Mouse (Mus musculus): Measurements from ENCODE around the gene Myo19. TPM values are rescaled to one million over a fixed set of nuclear protein-coding genes. Genes with fewer than 3 reads are reported as not detected.
A peak's percentile ranks its signal among the peaks of the same experiment; 100 is the strongest.

Myo19 gene
- polyA plus RNA-seq, 1 experiment: 8.7 TPM

GRCm38 (mm10) chr11:84958271-84958630 is 78.3 kb downstream of the Myo19 start:
- Histone ChIP-seq H3K4me1 (ENCODE audit: control insufficient read depth, insufficient read depth, insufficient read length, low read length) (peaks cover 44% of the 10 kb centered on the region), H3K36me3 (ENCODE audit: control insufficient read depth, insufficient read depth, low read length) (no peaks in the 10 kb centered on the region), H3K27me3 (ENCODE audit: control insufficient read depth, insufficient read depth, low read length) (no peaks in the 10 kb centered on the region), H3K4me3 (ENCODE audit: low read depth, low read length) (peak overlapping the region; percentile 64), H3K27ac (ENCODE audit: insufficient read depth, low read depth, low read length) (peak overlapping the region; percentile 72; the same call in 1 of the 2 replicates)
- TF ChIP-seq CTCF (IDR thresholded peaks at IDR 0.05; ENCODE audit: extremely low read depth, insufficient read length, insufficient replicate concordance, low read depth, low read length): no peak
- 1% methylated on average over 11 of the region's 11 CpGs for WGBS

GRCm38 (mm10) chr11:84959181-84959580 is 79.2 kb downstream of the Myo19 start:
- Histone ChIP-seq H3K27me3 (ENCODE audit: control insufficient read depth, insufficient read depth, low read length) (no peaks in the 10 kb centered on the region), H3K36me3 (ENCODE audit: control insufficient read depth, insufficient read depth, low read length) (peaks cover 2% of the 10 kb centered on the region; the same call in 1 of the 2 replicates), H3K27ac (ENCODE audit: insufficient read depth, low read depth, low read length) (peak overlapping the region; percentile 72), H3K4me3 (ENCODE audit: low read depth, low read length) (peak overlapping the region; percentile 44), H3K4me1 (ENCODE audit: control insufficient read depth, insufficient read depth, insufficient read length, low read length) (peaks cover 51% of the 10 kb centered on the region)
- WGBS: 22% methylated on average over 5 of the region's 5 CpGs
- TF ChIP-seq POLR2A (IDR thresholded peaks at IDR 0.05; ENCODE audit: low read depth, low read length) (no peak), CTCF (IDR thresholded peaks at IDR 0.05; ENCODE audit: extremely low read depth, insufficient read length, insufficient replicate concordance, low read depth, low read length) (no peak)

GRCm38 (mm10) chr11:84959701-84960181 is 79.8 kb downstream of the Myo19 start:
- H3K27me3 ChIP-seq (ENCODE audit: control insufficient read depth, insufficient read depth, low read length): no peaks in the 10 kb centered on the region
- peak overlapping the region; percentile 69 for H3K27ac ChIP-seq (ENCODE audit: insufficient read depth, low read depth, low read length)
- H3K4me3 ChIP-seq (ENCODE audit: low read depth, low read length): peak overlapping the region; percentile 44
- 12% methylated on average over 9 of the region's 9 CpGs for WGBS
- H3K4me1 ChIP-seq (ENCODE audit: control insufficient read depth, insufficient read depth, insufficient read length, low read length): peaks cover 55% of the 10 kb centered on the region
- TF ChIP-seq POLR2A (IDR thresholded peaks at IDR 0.05; ENCODE audit: low read depth, low read length): no peak
- TF ChIP-seq CTCF (IDR thresholded peaks at IDR 0.05; ENCODE audit: extremely low read depth, insufficient read length, insufficient replicate concordance, low read depth, low read length): no peak
- peaks cover 5% of the 10 kb centered on the region; the same call in 1 of the 2 replicates for H3K36me3 ChIP-seq (ENCODE audit: control insufficient read depth, insufficient read depth, low read length)

DNA sequence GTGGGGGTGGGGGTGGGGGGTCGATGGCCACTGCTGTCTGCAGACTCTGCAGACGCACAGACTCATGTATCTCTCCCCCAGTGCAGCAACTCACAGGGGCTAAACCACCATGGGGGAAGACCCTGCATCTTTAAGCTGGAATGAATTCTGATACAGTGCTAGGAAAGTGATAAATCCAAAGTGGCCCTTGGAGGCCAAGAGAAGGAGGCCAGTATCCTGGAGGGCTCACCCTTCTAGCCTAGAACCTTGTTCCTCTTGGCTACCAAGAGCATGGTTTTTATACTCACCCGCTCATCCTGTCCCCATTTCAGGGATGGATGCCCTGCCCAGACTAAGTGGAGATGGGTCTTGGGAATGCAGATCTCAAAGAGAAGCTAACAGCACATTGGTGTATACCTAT is 80.3 kb downstream of the Myo19 start:
- no peaks in the 10 kb centered on the region for H3K27me3 ChIP-seq (ENCODE audit: control insufficient read depth, insufficient read depth, low read length)
- WGBS: 68% methylated on average over 3 of the region's 3 CpGs
- H3K36me3 ChIP-seq (ENCODE audit: control insufficient read depth, insufficient read depth, low read length): peaks cover 5% of the 10 kb centered on the region; the same call in 1 of the 2 replicates
- 0 out of 2 replicates have a peak overlapping the region, but pooled peaks have one; percentile 44 for H3K4me3 ChIP-seq (ENCODE audit: low read depth, low read length)
- no peak for TF ChIP-seq POLR2A (IDR thresholded peaks at IDR 0.05; ENCODE audit: low read depth, low read length)
- no peak for TF ChIP-seq CTCF (IDR thresholded peaks at IDR 0.05; ENCODE audit: extremely low read depth, insufficient read length, insufficient replicate concordance, low read depth, low read length)
- no peak overlapping the region for H3K27ac ChIP-seq (ENCODE audit: insufficient read depth, low read depth, low read length)
- H3K4me1 ChIP-seq (ENCODE audit: control insufficient read depth, insufficient read depth, insufficient read length, low read length): peaks cover 53% of the 10 kb centered on the region

GRCm38 (mm10) chr11:84960780-84961179 is 80.8 kb downstream of the Myo19 start:
- H3K4me3 ChIP-seq (ENCODE audit: low read depth, low read length): no peak overlapping the region
- no peak overlapping the region for H3K27ac ChIP-seq (ENCODE audit: insufficient read depth, low read depth, low read length)
- H3K27me3 ChIP-seq (ENCODE audit: control insufficient read depth, insufficient read depth, low read length): no peaks in the 10 kb centered on the region
- WGBS: 75% methylated on average over 6 of the region's 6 CpGs
- H3K4me1 ChIP-seq (ENCODE audit: control insufficient read depth, insufficient read depth, insufficient read length, low read length): peaks cover 56% of the 10 kb centered on the region
- TF ChIP-seq POLR2A (IDR thresholded peaks at IDR 0.05; ENCODE audit: low read depth, low read length) (no peak), CTCF (IDR thresholded peaks at IDR 0.05; ENCODE audit: extremely low read depth, insufficient read length, insufficient replicate concordance, low read depth, low read length) (no peak)
- peaks cover 5% of the 10 kb centered on the region; the same call in 1 of the 2 replicates for H3K36me3 ChIP-seq (ENCODE audit: control insufficient read depth, insufficient read depth, low read length)

Other genes with a start within 250 kb of the Myo19 start
- gene Mrm1, start 60.6 kb upstream of the Myo19 start, polyA plus RNA-seq (2012; rRNA removed): 6.3 and 13.7 TPM in 2 replicates
- 295 and 763 TPM in 2 replicates for gene Dhrs11, start 51.2 kb upstream of the Myo19 start, polyA plus RNA-seq (2012; rRNA removed)
- gene Ggnbp2, start 9.3 kb upstream of the Myo19 start, polyA plus RNA-seq (2012; rRNA removed): 12.0 and 29.2 TPM in 2 replicates
- 0.39 and 0.98 TPM in 2 replicates for gene Pigw, start 137 bp downstream of the Myo19 start, polyA plus RNA-seq (2012; rRNA removed)
- gene Znhit3, start 36.2 kb downstream of the Myo19 start, polyA plus RNA-seq (2012; rRNA removed): 3.3 and 4.3 TPM in 2 replicates
- 13.9 and 46.7 TPM in 2 replicates for gene Car4, start 77.6 kb downstream of the Myo19 start, polyA plus RNA-seq (2012; rRNA removed)

All from small intestine, adult 2 months (tissue).